Mouse (Mus musculus): ENCODE measurements around the gene Nemf.
"Not testable (repeated sequence)": the region's sequence is repeated elsewhere in the genome, so short reads cannot be mapped to it uniquely, and the experiment has no call there.

Gene Nemf

DNA sequence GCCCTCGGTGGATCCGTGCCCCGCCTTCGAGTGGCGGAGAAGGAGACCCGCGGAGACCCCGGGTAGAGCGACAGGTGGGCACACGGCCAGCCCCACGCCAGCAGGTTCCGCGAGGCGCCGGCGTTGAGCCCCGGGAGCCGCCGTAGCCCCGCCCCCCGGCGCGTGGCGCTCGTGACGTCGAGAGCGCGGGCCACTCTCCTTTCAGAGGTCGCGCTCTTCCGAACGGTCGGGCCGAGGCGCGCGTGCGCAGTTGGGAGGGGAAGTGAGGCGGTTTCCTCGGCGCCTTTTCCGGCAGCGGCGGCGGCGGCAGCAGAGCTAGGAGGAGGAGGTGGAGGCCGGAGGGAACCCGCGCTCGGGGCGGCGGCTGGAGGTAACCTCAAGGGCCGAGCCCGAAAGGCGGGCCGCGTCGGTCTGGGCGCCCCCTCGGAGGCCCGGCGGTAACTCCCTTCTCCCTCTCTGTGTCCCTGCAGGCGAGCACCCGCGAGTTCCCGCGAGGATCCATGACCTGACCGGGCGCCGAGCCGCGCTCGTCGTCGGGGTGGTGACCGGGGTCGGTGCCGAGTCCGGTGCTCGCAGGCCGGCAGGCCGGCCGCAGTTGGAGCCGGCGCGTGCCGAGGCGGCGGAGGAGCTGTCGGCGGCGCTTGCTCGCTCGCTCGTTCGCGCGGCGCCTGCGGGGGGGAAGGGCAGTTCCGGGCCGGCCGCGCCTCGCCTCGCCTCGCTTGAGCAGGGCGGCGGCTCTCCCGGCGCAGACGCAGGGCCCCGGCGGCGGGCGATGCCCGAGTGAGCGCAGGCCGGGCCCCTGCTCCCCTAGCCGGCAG lies 15.1 kb upstream of the Nemf start, which contains the start of the genes Arf6 and Gm9887:
TSS of gene Arf6 (plus strand) at position 297 of the 818 bp plus-strand sequence.
TSS of gene Gm9887 (minus strand) at position 605 of the 818 bp plus-strand sequence.
- peak; percentile 98 for DNase-seq

DNA sequence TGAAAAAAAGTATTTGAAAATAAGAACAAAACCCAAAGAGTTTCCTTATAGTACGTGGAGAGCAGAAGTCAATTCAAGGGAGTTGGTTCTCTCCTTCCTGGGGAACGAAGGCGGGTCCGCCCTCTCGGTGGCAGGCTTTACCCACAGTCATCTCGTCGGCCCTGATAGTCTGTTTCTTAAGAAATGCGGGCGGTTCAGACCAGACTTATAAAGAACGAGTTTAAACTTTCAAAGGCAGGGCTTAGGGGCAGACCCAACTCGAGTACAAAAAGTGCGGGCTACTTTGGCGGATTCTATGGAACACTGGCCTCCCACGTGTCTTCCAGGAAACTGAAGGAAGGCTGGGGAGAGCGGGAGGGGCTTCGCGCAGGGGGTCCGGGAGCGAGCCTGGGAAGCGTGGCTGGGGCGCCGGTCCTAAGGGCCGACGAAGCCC lies 14.5 kb upstream of the Nemf start:
- DNase-seq, result no peak

DNA sequence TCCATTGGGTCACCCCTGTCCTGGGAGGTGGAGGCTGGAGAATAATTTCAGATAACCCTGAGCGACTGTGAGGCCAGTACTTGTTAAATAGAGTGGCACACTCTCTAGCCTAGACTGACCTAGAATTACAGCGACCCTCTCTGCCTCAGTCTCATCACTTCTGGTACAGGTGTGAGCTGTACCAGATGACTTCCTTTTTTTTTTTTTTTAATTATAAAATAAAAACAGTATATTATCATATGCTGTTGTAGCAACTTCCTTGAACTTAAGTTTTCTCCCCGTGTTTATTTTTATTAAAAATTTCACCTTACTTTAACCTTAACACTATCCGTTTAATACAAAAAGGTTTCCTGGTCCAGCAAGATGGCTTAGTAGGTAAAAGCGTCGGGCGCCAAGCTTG lies 14.0 kb upstream of the Nemf start:
- no peak for DNase-seq

DNA sequence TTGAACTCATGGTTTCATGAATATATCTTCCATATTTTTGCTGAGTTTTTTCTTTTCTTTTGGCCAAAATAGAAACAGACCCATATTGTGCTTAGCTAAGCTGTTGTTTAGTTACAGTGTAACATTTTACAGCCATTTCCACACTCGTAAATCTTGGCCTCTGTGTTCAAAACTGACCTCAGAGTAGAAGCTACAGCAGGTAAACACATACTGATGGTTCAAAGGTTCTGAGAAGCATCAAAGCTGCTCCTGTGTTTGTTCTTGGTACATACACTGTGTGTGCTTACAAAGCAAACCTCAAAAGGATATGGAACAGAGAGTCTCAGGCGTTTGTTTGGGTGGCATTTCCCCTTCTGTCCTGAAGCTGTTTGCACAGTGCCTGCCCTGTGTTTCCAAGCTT lies 10.6 kb upstream of the Nemf start:
- DNase-seq, result peak; percentile 88

DNA sequence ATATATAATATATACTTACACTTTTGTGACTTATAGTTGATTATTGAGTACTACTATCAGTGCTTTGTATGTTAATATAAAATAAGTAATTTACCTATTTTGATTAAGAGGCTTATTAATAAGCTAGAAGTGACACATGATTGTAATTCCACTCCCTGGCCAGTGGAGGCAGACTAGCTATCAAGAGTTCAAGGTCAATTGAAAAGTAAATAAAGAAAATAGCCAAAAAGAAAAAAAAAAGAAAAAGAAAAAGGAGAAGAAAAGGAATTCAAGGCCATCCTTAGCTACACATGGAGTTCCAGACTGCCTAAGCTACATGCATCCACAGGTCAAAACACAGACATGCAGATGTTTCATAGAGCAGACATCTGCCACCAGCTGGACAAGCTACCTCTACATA lies 9.5 kb upstream of the Nemf start:
- DNase-seq, result no peak

DNA sequence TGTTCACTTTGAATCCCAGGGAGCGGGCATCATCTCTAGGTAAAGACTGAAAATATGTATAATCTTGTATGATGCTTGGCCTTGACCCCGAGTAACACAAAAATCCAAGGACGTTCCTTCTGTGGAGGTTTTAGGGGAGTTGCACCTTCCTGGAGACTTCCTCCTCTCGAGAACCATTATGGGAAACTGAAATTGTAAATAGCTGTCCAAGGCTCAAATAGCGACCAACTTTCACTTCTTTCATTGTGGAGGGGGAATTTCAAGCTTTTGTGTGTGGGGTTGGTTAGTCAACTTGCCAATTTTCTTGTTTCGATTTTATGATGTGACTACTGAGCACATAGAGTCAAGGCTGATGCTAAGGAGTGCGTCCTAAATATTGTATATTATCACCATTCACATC lies 8.8 kb upstream of the Nemf start:
- no peak for DNase-seq

DNA sequence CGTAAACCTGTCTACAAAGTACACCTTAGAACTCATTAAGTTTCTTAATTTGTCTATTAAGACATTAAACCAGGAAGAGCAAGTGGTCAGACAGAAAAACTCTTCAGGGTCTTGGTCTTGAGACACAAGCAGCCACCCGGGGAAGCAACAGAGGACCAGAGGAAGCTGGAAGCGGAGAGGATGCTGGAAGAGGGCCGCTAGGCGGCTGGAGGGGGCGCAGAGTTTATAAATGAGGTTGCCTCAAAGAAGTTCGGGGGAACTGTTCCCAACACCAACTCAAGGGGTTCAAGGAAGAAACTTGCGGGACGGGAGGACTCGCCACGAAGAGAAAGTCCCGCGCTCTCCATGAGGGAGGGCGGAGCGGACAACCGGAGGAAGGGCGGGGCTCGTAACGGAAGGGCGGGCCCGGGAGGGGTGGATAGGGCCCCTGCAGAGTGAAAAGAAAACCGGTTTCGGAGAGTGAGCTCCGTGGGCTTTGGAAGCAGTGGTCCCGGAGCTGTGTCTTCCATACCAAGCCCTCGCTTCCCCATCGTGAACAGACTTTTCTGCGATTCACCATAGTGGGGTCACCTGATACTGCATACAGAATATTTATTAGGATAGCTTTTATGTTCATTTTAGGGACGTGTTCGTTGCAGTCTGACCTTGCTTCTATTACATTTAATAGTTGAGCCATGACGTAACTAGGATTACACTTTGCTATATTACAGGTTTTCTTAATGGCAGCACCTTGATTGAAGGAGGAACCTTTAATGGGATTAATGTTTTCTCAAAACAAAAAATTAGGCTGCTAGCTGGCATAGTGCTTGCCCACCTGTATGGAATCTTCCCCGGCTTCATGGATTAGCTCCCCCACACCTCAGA lies 7.2 kb upstream of the Nemf start:
- DNase-seq, result peak; percentile 83

DNA sequence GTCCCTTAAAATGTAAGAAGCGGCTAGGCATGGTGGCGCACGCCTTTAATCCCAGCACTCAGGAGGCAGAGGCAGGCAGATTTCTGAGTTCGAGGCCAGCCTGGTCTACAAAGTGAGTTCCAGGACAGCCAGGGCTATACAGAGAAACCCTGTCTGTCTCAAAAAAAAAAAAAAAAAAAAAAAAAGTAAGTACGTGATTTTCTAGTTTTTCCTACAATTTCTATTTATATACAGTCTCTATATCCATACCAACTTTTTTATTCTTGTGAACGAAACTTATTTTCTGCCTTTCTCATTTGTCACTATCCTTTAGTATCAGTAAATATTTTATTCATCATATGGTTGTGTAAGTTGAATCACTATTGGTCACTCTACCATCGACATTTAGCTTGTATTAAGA lies 6.1 kb upstream of the Nemf start:
- DNase-seq, result not testable (repeated sequence)

DNA sequence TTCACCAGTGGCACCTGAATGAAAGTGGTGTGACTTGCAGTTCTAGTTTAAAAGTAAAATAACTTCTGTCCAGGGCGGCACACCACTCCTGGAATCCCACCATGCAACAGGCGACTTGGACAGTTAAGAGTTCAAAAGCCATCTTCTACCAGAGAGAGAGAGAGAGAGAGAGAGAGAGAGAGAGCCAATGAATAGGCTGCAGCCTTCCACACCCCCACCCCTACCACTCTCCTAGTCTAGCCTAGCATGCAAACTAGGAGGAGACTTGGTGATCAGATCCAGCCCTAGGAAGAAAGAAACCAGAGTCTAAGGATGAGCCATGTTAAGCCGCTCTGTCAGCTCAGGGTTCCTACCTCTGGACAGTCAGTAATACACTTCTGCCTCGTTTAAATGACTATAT lies 5.4 kb upstream of the Nemf start:
- no peak for DNase-seq

DNA sequence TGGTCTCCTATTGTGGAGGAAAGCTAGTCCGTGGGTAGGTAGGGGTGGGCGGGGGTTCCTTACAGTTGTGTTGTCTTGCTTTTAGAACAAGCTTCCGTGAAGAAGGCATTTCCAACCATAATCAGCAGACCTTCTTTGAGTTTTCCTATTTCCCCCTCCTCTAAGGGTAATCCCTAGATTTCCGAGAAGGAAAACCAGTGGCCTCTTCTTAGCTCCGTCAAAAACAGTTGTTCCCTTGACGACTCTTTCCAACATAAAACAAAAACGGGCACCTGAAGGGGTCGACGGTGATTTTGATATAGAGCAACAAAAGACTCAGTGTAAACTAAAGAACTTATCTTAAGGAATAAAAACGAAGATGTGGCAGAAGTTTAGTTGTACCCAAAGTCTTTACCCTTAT lies 5.0 kb upstream of the Nemf start:
- no peak for DNase-seq

DNA sequence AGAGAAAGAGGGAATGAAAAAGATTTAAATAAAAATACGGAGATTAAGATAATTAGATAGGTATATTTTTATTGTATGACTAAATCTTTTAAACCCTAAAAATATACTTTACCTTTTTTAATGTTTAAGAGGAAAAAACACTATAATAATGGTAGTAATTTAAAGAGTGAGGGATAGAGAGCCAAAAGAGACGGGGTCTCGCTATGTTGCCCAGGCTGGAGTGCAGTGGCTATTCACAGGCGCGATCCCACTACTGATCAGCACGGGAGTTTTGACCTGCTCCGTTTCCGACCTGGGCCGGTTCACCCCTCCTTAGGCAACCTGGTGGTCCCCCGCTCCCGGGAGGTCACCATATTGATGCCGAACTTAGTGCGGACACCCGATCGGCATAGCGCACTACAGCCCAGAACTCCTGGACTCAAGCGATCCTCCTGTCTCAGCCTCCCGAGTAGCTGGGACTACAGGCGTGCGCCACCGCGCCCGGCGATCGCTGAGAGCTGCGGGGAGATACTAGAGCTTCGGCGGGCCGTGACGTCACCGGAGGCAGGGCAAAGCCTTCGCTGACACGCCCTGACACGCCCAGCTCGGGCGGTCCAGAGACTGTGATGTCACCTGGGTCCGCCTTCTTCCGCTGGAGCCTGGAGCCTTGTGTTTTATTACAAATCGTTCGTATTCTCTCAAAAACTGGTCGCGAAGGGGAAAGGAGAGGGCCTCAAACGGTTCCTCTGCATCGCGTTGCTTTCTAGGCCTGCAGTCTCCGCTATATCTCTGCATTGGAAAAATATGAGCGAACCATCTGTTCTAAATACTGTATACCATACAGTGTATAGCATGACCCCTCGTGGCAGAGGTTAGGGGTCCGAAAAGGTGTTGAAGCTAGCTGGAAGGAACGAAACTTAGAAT lies 4.3 kb upstream of the Nemf start:
- peak; percentile 99 for DNase-seq

DNA sequence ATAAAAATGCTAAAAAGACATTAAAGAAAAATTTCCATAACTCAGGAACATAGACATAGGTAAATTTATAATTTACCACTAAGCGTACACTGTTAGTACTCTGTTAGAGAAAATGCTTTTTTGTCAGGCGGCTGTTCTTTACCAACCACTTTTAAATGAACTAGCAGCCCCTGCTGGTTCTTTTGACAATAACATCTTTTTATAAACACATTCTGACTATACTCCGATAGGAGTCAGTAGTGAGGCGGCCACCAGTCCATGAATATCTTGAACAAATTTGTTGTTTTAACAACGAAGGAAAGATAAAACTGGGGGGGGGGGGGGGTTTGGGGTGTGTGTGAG lies 3.7 kb upstream of the Nemf start:
- DNase-seq, result peak; percentile 96

DNA sequence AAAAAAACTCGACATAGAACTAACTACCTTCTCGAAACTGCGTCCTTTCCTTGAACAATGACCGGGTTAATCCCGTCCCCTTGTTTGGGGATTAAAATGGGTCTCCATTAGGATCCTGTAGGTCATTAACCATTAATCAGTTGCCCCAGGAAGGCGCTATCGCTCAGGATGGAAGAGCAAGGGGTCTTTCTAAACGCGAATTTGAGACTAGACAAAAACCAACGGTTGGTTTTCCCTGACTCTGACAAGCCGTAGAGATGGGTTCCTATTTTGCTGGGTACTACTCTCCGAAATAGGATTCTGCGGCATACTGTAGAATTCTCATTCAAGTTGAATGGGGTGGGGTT lies 308 bp upstream of the Nemf start:
- no peak for DNase-seq

DNA sequence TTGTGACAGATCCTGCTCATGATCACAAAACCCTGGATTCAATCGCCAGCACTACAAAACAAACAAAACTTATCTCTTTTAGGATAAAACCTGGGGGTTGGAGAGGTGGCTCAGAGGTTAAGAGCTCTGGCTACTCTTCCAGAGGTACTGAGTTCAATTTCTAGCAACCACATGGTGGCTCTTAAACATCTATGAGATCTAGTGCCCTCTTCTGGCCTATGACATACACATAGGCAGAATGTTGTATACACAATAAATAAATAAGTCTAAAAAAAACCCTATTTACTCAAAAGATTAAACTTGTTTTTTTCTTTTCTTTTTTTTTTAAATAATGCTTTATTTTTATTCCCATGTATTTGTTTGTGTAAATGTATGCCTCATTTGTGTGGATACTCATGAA lies 5.3 kb downstream of the Nemf start:
- DNase-seq, result no peak

DNA sequence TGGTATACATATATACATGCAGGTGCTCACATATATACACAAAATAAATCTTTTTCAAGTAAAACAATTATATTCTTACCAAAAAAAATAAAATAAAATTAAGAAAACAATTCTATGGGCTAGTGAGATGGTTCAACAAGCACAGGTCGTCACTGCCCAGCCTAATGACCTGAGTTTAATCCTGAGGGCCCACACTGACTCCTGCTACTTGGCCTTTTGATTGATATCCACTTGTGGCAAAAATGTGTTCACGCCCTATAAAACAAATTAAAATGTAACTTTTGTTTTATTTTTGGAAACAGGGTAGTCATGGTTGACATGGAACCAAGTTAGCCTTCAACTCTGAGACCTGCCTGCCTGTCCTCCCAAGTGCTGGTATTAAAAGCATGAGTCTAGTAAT lies 7.0 kb downstream of the Nemf start:
- peak; percentile 54 for DNase-seq

DNA sequence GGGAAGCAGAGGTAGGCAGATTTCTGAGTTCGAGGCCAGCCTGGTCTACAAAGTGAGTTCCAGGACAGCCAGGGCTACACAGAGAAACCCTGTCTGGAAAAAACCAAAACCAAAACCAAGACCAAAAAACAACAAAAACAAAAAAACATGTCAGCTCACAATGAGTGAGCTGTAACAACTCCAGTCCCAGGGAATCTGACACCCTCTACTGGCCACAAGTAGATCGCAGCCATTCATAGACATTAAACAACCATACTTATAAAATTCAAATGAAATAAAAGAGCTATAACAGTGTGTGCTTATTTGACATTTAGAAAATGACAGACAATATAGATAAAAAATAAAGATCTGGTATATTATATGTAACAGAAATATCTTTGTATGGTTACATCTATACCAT lies 23.4 kb downstream of the Nemf start:
- DNase-seq, result peak; percentile 36

DNA sequence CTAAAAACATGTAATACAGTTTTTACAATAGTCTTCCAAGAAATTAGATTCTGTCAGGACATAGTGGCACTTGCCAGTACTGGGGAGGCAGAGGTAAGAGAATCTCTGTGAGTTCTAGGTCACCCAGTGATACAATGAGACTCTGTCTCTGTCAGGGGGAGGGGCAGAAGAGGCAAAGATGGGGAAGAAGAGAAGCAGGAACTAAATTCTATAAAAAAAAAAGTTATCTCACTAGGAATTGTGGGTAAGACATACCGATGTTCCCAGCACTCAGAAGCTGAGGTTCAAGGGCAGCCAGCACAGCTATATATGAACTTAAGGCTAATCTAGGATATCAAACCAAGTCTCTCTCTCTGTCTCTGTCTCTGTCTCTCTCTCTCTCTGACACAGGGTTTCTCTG lies 24.8 kb downstream of the Nemf start:
- no peak for DNase-seq

DNA sequence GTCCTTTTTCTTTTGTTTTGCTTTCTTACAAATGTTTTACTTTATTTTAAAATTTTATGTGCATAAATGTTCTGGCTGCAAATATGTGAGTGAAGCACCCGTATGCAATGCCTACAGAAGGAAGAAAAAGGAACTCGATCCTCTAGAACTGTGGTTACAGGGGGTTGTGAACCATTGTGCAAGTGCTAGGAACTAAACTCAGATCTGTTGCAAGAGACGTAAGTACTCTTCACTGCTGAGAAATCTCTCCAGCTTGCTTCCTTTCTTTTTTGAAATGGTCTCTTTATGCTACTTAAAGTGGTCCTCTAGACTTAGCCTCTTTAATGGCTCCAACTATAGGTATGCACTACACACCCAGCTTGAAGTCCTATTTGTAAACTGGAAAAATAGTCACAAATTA lies 25.8 kb downstream of the Nemf start:
- DNase-seq, result no peak

DNA sequence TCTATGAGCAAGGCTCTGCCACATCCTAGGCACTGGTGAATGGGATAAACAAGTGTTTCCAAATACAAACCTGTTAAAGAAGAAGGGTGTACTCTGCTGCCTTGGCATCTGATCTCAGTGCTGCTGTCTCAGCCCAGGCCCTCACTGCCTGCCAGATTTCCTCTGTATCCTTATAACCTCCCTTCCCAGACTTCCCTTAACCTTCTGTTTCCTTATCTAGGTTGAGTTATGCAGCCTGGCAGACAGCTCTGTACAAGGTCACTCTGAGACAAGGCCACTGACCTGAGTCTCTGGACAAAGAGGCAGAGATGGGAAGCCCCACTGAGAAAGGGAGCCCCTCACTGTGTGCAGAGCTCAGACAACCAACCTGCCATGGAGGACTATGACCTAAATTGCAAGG lies 38.5 kb downstream of the Nemf start:
- DNase-seq, result no peak

DNA sequence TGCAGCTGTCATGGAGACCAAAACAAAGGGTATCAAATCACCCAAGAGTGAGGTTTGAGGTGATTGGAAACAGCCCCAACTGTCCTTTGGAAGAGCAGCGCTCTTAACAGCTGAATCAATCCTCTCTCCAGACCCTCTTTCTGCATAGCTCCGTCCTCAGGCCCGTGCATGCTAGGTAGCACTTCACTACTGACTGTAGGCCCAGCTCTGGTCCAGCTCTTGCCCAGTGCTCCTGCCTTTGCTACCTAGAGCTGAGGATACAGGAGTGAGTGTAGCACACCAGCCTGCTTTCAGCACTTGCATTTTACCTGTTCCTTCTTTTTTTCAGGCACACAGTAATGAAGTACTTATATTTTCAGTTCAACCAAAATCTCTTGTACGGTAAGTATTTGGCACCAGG lies 47.3 kb downstream of the Nemf start:
- DNase-seq, result no peak

DNA sequence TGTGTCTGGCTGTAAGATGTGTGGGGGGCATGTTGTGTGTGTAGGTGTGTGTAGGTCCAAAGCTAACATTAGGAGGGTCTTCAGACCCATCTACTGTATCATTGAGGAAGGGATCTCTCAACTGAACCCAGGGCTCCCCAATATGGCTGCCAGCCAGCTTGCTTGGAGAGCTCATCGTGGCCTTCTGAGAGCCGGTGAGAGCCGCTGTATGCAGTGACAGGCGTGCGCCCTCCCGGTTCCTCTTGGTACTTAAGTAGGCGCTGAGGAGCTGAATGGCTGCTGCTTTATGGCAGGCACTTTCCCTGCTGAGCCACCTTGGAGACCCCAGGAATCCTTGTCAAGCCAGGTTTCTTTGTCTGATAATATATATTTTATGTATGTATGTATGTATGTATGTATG lies 50.6 kb downstream of the Nemf start:
- no peak for DNase-seq

DNA sequence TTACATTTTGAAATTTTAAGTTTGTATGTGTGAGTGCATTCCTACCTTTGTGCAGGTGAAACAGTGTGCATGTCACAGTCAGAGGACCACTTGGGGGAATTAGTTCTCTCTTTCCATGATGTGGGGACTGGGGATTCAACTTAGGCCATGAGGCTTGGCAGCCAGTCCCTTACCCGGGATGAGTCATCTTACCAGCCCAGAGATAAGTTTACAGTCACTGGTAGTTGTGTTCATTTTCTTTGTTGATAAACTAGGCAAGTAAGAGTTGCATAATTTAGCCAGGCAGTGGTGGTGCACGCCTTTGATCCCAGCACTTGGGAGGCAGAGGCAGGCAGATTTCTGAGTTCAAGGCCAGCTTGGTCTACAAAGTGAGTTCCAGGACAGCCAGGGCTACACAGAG lies 52.9 kb downstream of the Nemf start:
- no peak for DNase-seq

DNA sequence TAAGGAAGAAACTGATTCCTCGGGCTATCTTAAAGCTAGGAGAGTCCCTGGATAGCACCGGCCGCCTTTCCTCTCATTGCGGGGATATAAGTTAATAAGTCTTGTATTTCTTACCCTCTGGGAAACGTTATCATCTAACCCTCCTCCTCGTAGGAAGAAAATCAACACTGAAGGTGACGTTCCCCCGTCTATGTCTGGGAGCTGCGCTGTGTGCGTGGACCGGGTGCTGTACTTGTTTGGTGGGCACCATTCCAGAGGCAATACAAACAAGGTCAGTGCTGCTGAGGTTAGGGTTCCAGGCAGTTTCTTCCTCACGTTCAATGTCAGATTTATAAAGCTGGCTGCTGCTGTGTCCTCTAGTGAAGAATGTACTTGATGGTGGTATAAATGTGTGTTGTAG lies 54.8 kb downstream of the Nemf start:
- no peak for DNase-seq

Data from kidney, adult 9 months (tissue).